Mouse (Mus musculus) heart, embryonic 16.5 days (tissue): ENCODE results near the gene Abcc4. TPM values are rescaled to one million over a fixed set of nuclear protein-coding genes. Genes with fewer than 3 reads are reported as not detected.

ENCODE experiments used
- ATAC-seq: fragments of 200-750 bp; cut with Nextera tagmentation; replicated peaks from 2 replicates; pipeline ENCODE4 v1.8.0; 2017; ENCODE audit warnings: moderate number of reproducible peaks; ENCODE audit not compliant: insufficient read depth, low FRiP score; ENCODE audit errors: extremely low read depth
- H3K27ac ChIP-seq: fragments of 300-500 bp; sonication (generic); 2 replicates; pipeline ENCODE4 v1.5.1; 2014; ENCODE audit warnings: mild to moderate bottlenecking, low read length, control low read depth, moderate library complexity
- H3K27me3 ChIP-seq: fragments of 300-500 bp; sonication (generic); 2 replicates; pipeline ENCODE4 v1.6.1; 2014; ENCODE audit warnings: low read length, mixed read lengths; ENCODE audit not compliant: control insufficient read depth, insufficient read depth
- H3K36me3 ChIP-seq: fragments of 300-500 bp; sonication (generic); 2 replicates; pipeline ENCODE4 v1.6.1; 2014; ENCODE audit not compliant: control insufficient read depth, insufficient read depth
- H3K4me1 ChIP-seq: fragments of 300-500 bp; sonication (generic); 2 replicates; pipeline ENCODE4 v1.6.1; 2014; ENCODE audit warnings: low read length, mixed read lengths; ENCODE audit not compliant: control insufficient read depth, insufficient read depth
- H3K4me2 ChIP-seq: fragments of 300-500 bp; sonication (generic); 2 replicates; pipeline ENCODE4 v1.6.1; 2014; ENCODE audit warnings: low read depth, mild to moderate bottlenecking, control low read depth, low read length
- H3K4me3 ChIP-seq: fragments of 300-500 bp; sonication (generic); 2 replicates; pipeline ENCODE4 v1.5.1; 2014; ENCODE audit warnings: mild to moderate bottlenecking, control low read depth, low read length
- H3K9ac ChIP-seq: fragments of 300-500 bp; sonication (generic); 2 replicates; pipeline ENCODE4 v1.6.1; 2014; ENCODE audit warnings: low read length, control low read depth
- H3K9me3 ChIP-seq: fragments of 300-500 bp; sonication (generic); replicated peaks from 2 replicates; pipeline ENCODE4 v1.6.1; 2016; ENCODE audit warnings: low read length; ENCODE audit not compliant: control insufficient read depth
- WGBS: fragments of 180-500 bp; shearing (Covaris S2); extraction: QIAGEN DNeasy Blood & Tissue Kit; methylation state at CpG from one replicate; pipeline ENCODE4 v1.1.7; 2014; 5-methylcytosine and 5-hydroxymethylcytosine counted together
- polyA plus RNA-seq: library from polyadenylated mRNA; unstranded; fragments of >200 nt; fragmentation: Nextera tagmentation; extraction: Ambion mirVana; gene quantifications from 2 replicates; pipeline ENCODE4 v1.2.1, GENCODE M21; 2015

Abcc4 gene
- polyA plus RNA-seq, 1 experiment from 2014 or later = 1.6 TPM

DNA sequence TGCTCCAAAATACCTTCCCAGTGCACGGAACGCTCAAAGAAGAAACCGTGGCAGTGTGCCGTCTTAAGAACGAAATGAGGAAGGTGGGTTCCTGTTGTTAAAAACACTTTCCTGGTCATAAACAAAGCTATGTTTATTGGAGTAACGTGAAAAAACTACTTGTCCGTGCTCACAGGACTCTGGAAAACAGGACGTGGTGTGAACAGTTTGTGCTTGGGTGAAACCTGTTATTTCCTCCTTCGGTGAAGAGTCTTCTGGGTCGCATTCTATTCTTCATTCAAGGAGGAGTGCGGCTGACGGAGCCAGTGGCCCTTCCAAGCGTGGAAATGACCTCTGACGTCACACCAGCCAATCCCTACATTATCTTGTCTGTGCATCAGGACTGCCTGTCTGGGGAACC is 198.2 kb downstream of the Abcc4 start:
- no peak for ATAC-seq
- Histone ChIP-seq H3K4me1 (0 out of 2 replicates have a peak, but pooled peaks cover 3% of the 10 kb centered on the region), H3K27ac (no peak overlapping the region), H3K27me3 (no peaks in the 10 kb centered on the region), H3K9me3 (no peaks in the 10 kb centered on the region), H3K4me2 (no peak overlapping the region), H3K9ac (no peak overlapping the region), H3K4me3 (no peak overlapping the region), H3K36me3 (no peaks in the 10 kb centered on the region)
- 79% methylated on average over 14 of the region's 14 CpGs for WGBS

DNA sequence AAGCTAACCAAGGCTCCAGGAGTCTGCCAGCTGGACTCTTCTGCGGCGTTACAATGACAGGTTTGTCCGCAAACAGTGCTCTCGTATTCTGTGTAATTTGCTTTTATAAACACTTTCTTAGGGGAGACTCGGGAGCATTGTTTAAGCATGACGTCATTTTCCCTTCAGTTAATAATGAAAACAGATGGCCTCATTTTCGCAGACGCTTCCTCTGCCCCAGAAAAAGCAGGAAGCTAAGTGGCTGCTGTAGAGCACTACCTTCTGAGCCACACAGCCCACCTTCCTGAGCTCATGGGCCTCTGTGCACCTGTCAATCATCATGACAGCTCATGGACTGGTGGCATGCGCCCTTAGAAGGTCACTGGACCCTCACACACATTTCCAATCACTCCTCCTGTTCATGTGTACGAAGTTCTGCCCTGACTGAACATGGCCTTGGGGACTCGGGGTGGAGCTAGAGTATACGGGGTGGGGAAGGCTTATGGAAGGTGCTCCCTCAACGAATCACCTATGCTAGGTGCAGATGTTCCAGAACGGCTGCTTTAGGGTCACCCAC is 199.3 kb downstream of the Abcc4 start:
- H3K27me3 ChIP-seq = no peaks in the 10 kb centered on the region
- ATAC-seq = peak; percentile 41; the same call in 1 of the 2 replicates
- H3K27ac ChIP-seq = no peak overlapping the region
- WGBS = 47% methylated on average over 14 of the region's 14 CpGs
- H3K4me1 ChIP-seq = 0 out of 2 replicates have a peak, but pooled peaks cover 3% of the 10 kb centered on the region
- H3K36me3 ChIP-seq = no peaks in the 10 kb centered on the region
- no peaks in the 10 kb centered on the region for H3K9me3 ChIP-seq
- H3K9ac ChIP-seq = no peak overlapping the region
- no peak overlapping the region for H3K4me3 ChIP-seq
- peak overlapping the region; percentile 24; the same call in 1 of the 2 replicates for H3K4me2 ChIP-seq

- no peak for ATAC-seq
- Histone ChIP-seq H3K36me3 (no peaks in the 10 kb centered on the region), H3K4me2 (no peak overlapping the region), H3K9ac (no peak overlapping the region), H3K27me3 (no peaks in the 10 kb centered on the region), H3K27ac (no peak overlapping the region), H3K9me3 (no peaks in the 10 kb centered on the region), H3K4me1 (no peaks in the 10 kb centered on the region), H3K4me3 (no peak overlapping the region)
- WGBS = 71% methylated on average over 2 of the region's 2 CpGs
These were observed 209.3 kb downstream of the Abcc4 start for GRCm38 (mm10) chr14:118496767-118497166.

- Histone ChIP-seq H3K27me3 (no peaks in the 10 kb centered on the region), H3K4me2 (no peak overlapping the region), H3K9ac (no peak overlapping the region), H3K4me3 (no peak overlapping the region), H3K9me3 (no peaks in the 10 kb centered on the region), H3K27ac (no peak overlapping the region), H3K4me1 (no peaks in the 10 kb centered on the region), H3K36me3 (no peaks in the 10 kb centered on the region)
- WGBS = 64% methylated on average over 2 of the region's 2 CpGs
- no peak for ATAC-seq
These were observed 210.6 kb downstream of the Abcc4 start for GRCm38 (mm10) chr14:118495458-118495857.

DNA sequence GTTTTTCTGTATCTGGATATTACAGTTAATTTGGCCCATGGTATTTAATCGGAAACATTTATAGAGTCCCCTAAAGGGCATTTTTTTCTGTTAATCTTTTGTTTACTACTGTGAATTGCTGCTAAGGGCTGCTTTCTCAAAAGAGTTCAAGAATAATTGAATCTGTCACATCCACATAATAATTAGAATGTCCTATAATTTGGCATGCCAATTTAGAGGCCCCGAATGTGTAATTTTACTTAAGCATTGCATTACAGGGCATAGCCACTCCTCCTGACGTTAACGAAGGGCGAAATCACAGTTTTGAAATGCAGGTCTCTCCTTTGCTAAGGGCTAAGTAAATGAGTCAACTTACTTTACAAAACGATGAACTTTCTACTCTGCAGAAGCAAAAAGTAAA is 214.3 kb downstream of the Abcc4 start:
- Histone ChIP-seq H3K36me3 (no peaks in the 10 kb centered on the region), H3K4me3 (no peak overlapping the region), H3K9ac (no peak overlapping the region), H3K4me2 (no peak overlapping the region), H3K27me3 (no peaks in the 10 kb centered on the region), H3K27ac (no peak overlapping the region), H3K9me3 (no peaks in the 10 kb centered on the region), H3K4me1 (no peaks in the 10 kb centered on the region)
- no peak for ATAC-seq
- WGBS = 87% methylated on average over 6 of the region's 6 CpGs

DNA sequence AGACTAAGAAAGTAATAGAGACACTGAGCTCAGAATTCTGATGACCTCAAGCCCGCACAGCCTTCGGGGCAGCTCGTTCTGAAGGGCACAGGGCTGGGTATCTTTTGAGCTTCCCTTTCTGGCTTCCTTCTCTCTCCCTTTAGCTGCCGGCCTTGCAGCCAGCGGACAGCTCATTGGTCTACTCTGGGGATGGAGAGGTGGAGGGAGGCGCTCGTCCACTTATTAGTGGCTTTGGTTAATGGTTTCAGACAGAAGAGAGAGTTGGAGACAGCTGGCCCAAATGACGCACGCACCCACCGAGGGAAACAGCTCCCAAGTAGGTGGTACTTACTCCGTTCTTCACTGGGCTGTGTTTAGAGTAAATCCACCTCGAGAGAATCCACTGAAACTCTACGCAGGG is 214.7 kb downstream of the Abcc4 start:
- Histone ChIP-seq H3K9me3 (no peaks in the 10 kb centered on the region), H3K36me3 (no peaks in the 10 kb centered on the region), H3K4me2 (no peak overlapping the region), H3K9ac (no peak overlapping the region), H3K4me1 (no peaks in the 10 kb centered on the region), H3K4me3 (no peak overlapping the region), H3K27me3 (no peaks in the 10 kb centered on the region), H3K27ac (no peak overlapping the region)
- 46% methylated on average over 13 of the region's 13 CpGs for WGBS
- no peak for ATAC-seq

- Histone ChIP-seq H3K9me3 (no peaks in the 10 kb centered on the region), H3K4me3 (no peak overlapping the region), H3K36me3 (no peaks in the 10 kb centered on the region), H3K9ac (no peak overlapping the region), H3K27me3 (no peaks in the 10 kb centered on the region), H3K4me2 (no peak overlapping the region), H3K27ac (no peak overlapping the region), H3K4me1 (no peaks in the 10 kb centered on the region)
- ATAC-seq = no peak
- WGBS = 85% methylated on average over 7 of the region's 7 CpGs
These were observed 215.5 kb downstream of the Abcc4 start for GRCm38 (mm10) chr14:118490525-118490924.

DNA sequence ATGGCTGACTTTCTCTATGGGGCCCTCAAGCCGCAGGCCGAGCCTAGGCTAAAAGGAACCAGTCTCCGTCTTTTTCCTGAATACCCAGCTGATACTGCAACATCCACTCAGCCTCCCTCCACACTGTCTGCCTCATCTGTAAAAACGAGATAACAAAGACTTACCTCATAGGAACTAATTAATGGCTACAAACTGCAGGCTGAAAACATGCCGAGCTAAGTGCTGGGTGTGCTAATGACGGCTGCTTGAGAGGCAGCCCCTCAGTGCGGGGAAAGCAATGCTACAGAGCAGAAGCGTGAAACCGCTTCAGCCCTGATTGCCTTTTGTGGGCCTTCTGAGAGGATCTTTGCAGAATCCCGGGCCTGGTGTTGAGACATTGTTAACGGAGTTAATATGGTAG is 219.7 kb downstream of the Abcc4 start:
- Histone ChIP-seq H3K27me3 (no peaks in the 10 kb centered on the region), H3K9me3 (no peaks in the 10 kb centered on the region), H3K27ac (no peak overlapping the region), H3K9ac (no peak overlapping the region), H3K36me3 (no peaks in the 10 kb centered on the region), H3K4me1 (no peaks in the 10 kb centered on the region), H3K4me2 (no peak overlapping the region), H3K4me3 (no peak overlapping the region)
- ATAC-seq = no peak
- 65% methylated on average over 11 of the region's 11 CpGs for WGBS

GRCm38 (mm10) chr14:118485646-118486045 is 220.4 kb downstream of the Abcc4 start:
- no peaks in the 10 kb centered on the region for H3K27me3 ChIP-seq
- H3K27ac ChIP-seq = no peak overlapping the region
- H3K9ac ChIP-seq = no peak overlapping the region
- H3K4me3 ChIP-seq = no peak overlapping the region
- H3K4me1 ChIP-seq = no peaks in the 10 kb centered on the region
- H3K4me2 ChIP-seq = no peak overlapping the region
- WGBS = 92% methylated on average over 6 of the region's 6 CpGs
- ATAC-seq = no peak
- H3K36me3 ChIP-seq = no peaks in the 10 kb centered on the region
- H3K9me3 ChIP-seq = no peaks in the 10 kb centered on the region
